Mouse (Mus musculus) G1E (cell line): ENCODE measurements around the gene RPS10-NUDT3. TPM values are rescaled to one million over a fixed set of nuclear protein-coding genes. Genes with fewer than 3 reads are reported as not detected.

ENCODE experiments used
- ATAC-seq: 2 replicates; pipeline ENCODE4 v1.8.0; 2016; ENCODE audit warnings: mild to moderate bottlenecking; ENCODE audit not compliant: insufficient number of reproducible peaks, poor library complexity, low FRiP score, severe bottlenecking; ENCODE audit errors: extremely low read depth
- DNase-seq: peaks from one replicate; pipeline ENCODE4 v3.0.0; 2012; ENCODE audit warnings: low spot score
- H3K27me3 ChIP-seq: 2 replicates; pipeline ENCODE4 v1.6.1; 2012; ENCODE audit warnings: mild to moderate bottlenecking, low read length, inconsistent platforms; ENCODE audit not compliant: insufficient read depth
- H3K36me3 ChIP-seq: replicated peaks from 2 replicates; pipeline ENCODE3; 2012; ENCODE audit warnings: mild to moderate bottlenecking, inconsistent platforms
- H3K4me1 ChIP-seq: 2 replicates; pipeline ENCODE4 v1.6.1; 2012; ENCODE audit warnings: low read depth, low read length, inconsistent platforms, mixed read lengths; ENCODE audit not compliant: insufficient read depth
- H3K4me3 ChIP-seq: 2 replicates; pipeline ENCODE4 v1.5.1; 2012; ENCODE audit warnings: low read depth, mild to moderate bottlenecking, inconsistent platforms, low read length, moderate library complexity, mixed read lengths
- H3K9me3 ChIP-seq: replicated peaks from 2 replicates; pipeline ENCODE4 v1.6.1; 2012; ENCODE audit warnings: inconsistent platforms
- CTCF ChIP-seq: IDR thresholded peaks from 2 replicates; pipeline ENCODE4 v1.5.1; 2012; ENCODE audit warnings: low read depth, low read length, inconsistent platforms, mixed read lengths
- GATA1 ChIP-seq: IDR thresholded peaks from 2 replicates; pipeline ENCODE4 v1.6.1; 2012; ENCODE audit warnings: borderline replicate concordance, low read length, inconsistent platforms, mixed read lengths
- GATA2 ChIP-seq: IDR thresholded peaks from 2 replicates; pipeline ENCODE4 v1.6.1; 2012; ENCODE audit warnings: low read depth, low read length, inconsistent platforms, borderline replicate concordance
- POLR2AphosphoS5 ChIP-seq: IDR thresholded peaks from 2 replicates; pipeline ENCODE4 v1.6.1; 2012; ENCODE audit warnings: low read depth, low read length, inconsistent platforms; ENCODE audit not compliant: insufficient replicate concordance
- TAL1 ChIP-seq: conservative IDR thresholded peaks from 2 replicates; pipeline ENCODE4 v1.6.1; 2012; ENCODE audit warnings: low read depth, low read length, inconsistent platforms, mixed read lengths
- polyA plus RNA-seq: library from polyadenylated mRNA; stranded (reverse); fragments of >175 nt; gene quantifications from 2 replicates; pipeline ENCODE4 v1.2.3, GENCODE M21; 2012
- total RNA-seq, 2 experiments: library from RNA; stranded (forward) in 1 of 2; stranded (reverse) in 1 of 2; fragments of 200-1000 nt in 1 of 2; fragments of >200 nt in 1 of 2; fragmentation: Nextera tagmentation in 1 of 2; gene quantifications; 2 replicates each; pipeline ENCODE4 v1.2.3; 2014 to 2017

The RPS10-NUDT3 gene
- total and polyA plus RNA-seq, 3 experiments = not detected

GRCm38 (mm10) chr17:27615388-27615787, 19.6 kb downstream of the RPS10-NUDT3 start:
- no peak for ATAC-seq
- DNase-seq = no peak
- TF ChIP-seq POLR2AphosphoS5 (no peak), CTCF (no peak), GATA2 (no peak), GATA1 (no peak), TAL1 (no peak)
- H3K4me3 ChIP-seq = no peak overlapping the region
- peaks cover 65% of the 10 kb centered on the region for H3K4me1 ChIP-seq
- H3K27me3 ChIP-seq = no peaks in the 10 kb centered on the region
- peaks cover 92% of the 10 kb centered on the region for H3K36me3 ChIP-seq
- peaks cover 7% of the 10 kb centered on the region for H3K9me3 ChIP-seq

- no peak for ATAC-seq
- no peak for DNase-seq
- Histone ChIP-seq H3K36me3 (peaks cover 92% of the 10 kb centered on the region), H3K4me1 (peaks cover 63% of the 10 kb centered on the region), H3K4me3 (no peak overlapping the region), H3K9me3 (peaks cover 7% of the 10 kb centered on the region), H3K27me3 (no peaks in the 10 kb centered on the region)
- TF ChIP-seq GATA2 (no peak), GATA1 (no peak), TAL1 (no peak), CTCF (no peak), POLR2AphosphoS5 (no peak)
Observed at GRCm38 (mm10) chr17:27613016-27613415, 22.0 kb downstream of the RPS10-NUDT3 start.

- peaks cover 2% of the 10 kb centered on the region; the same call in 1 of the 2 replicates for H3K9me3 ChIP-seq
- H3K4me3 ChIP-seq = no peak overlapping the region; the same call in 1 of the 2 replicates
- DNase-seq = no peak
- peaks cover 90% of the 10 kb centered on the region for H3K36me3 ChIP-seq
- no peak for ATAC-seq
- no peaks in the 10 kb centered on the region for H3K27me3 ChIP-seq
- TF ChIP-seq CTCF = no peak
- H3K4me1 ChIP-seq = peaks cover 63% of the 10 kb centered on the region
Observed at GRCm38 (mm10) chr17:27611994-27612393, 23.0 kb downstream of the RPS10-NUDT3 start.

- DNase-seq (no peak), ATAC-seq (no peak)
- H3K36me3 ChIP-seq = peaks cover 90% of the 10 kb centered on the region
- TF ChIP-seq GATA1 (no peak), POLR2AphosphoS5 (no peak), CTCF (no peak), GATA2 (no peak)
- peaks cover 58% of the 10 kb centered on the region for H3K4me1 ChIP-seq
- no peak overlapping the region for H3K4me3 ChIP-seq
- H3K27me3 ChIP-seq = no peaks in the 10 kb centered on the region
- H3K9me3 ChIP-seq = 0 out of 2 replicates have a peak, but pooled peaks cover 2% of the 10 kb centered on the region
Observed at GRCm38 (mm10) chr17:27611519-27611884, 23.5 kb downstream of the RPS10-NUDT3 start.

GRCm38 (mm10) chr17:27610679-27611518, 24.1 kb downstream of the RPS10-NUDT3 start:
- H3K9me3 ChIP-seq = 0 out of 2 replicates have a peak, but pooled peaks cover 2% of the 10 kb centered on the region
- TF ChIP-seq TAL1 (no peak), GATA1 (no peak), CTCF (no peak), GATA2 (no peak), POLR2AphosphoS5 (no peak)
- H3K27me3 ChIP-seq = no peaks in the 10 kb centered on the region
- no peak for ATAC-seq
- H3K36me3 ChIP-seq = peaks cover 92% of the 10 kb centered on the region
- H3K4me1 ChIP-seq = peaks cover 59% of the 10 kb centered on the region
- no peak overlapping the region for H3K4me3 ChIP-seq
- no peak for DNase-seq

GRCm38 (mm10) chr17:27609576-27609975, 25.4 kb downstream of the RPS10-NUDT3 start:
- Histone ChIP-seq H3K4me3 (no peak overlapping the region), H3K4me1 (peaks cover 59% of the 10 kb centered on the region), H3K27me3 (no peaks in the 10 kb centered on the region), H3K9me3 (0 out of 2 replicates have a peak, but pooled peaks cover 2% of the 10 kb centered on the region), H3K36me3 (peaks cover 89% of the 10 kb centered on the region)
- DNase-seq = no peak
- ATAC-seq = no peak
- no peak for TF ChIP-seq CTCF
- TF ChIP-seq POLR2AphosphoS5 = no peak
- no peak for TF ChIP-seq GATA1
- TF ChIP-seq GATA2 = no peak
